Mouse (Mus musculus) Patski (cell line): ENCODE results near the gene Olfr796. TPM values are rescaled to one million over a fixed set of nuclear protein-coding genes. Genes with fewer than 3 reads are reported as not detected.

Experiments used
- ATAC-seq: fragments of 100-300 bp; one replicate; pipeline ENCODE4 v1.8.0; 2021
- CTCF ChIA-PET: fragments of 350-600 bp; sonication (Branson Sonifier 250); formaldehyde crosslinking; loops from one replicate; lab custom pipeline; 2022; ENCODE audit warnings: inconsistent platforms; lab: Charles Lee
- POLR2A ChIA-PET: fragments of 350-600 bp; sonication (Branson Sonifier 250); formaldehyde crosslinking; loops from one replicate; lab custom pipeline; 2022; ENCODE audit warnings: antibody characterized with exemption, inconsistent platforms; lab: Charles Lee
- DNase-seq: peaks from one replicate; pipeline ENCODE4 v3.0.0-alpha.2; 2011; ENCODE audit warnings: low read depth, low spot score
- H3K27me3 ChIP-seq: fragments of 371-371 bp; one replicate; pipeline ENCODE4 v1.5.1; 2021
- CTCF ChIP-seq: fragments of 100-300 bp; IDR thresholded peaks from one replicate; pipeline ENCODE4 v1.5.1; 2021
- in situ Hi-C: fragments of 300-500 bp; cut with MboI; formaldehyde crosslinking; loops from 3 replicates; pipeline ENCODE4 v1.11.1; 2018; ENCODE audit warnings: low pct_unique_long_range_greater_than_20kb, mixed read lengths
- polyA plus RNA-seq: library from polyadenylated mRNA; unstranded; gene quantifications from one replicate; pipeline ENCODE4 v1.2.3, GENCODE M21; 2021

Olfr796 gene
- not detected for polyA plus RNA-seq

DNA sequence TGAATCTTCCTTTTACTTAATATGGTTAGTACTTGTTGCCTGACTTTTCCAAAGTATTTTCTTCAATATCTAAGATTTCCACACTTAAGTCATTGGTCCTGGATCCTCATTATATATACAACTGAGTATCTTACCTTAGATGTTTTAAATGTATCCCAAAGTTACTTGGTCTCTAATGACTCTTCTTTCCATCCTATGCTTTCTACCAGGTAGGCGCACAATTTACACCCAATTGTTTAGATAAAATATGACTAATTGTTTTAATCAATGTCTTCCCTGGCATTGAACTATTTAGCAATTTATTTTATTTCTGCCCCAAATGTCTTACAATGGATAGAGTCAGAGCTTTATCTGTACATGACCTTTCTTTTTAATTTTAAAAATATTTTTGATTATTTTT lies at the start of gene Olfr796:
TSS of gene Olfr796 (minus strand) at position 101 of the 400 bp plus-strand sequence.
- TF ChIP-seq CTCF: no peak
- no peaks in the 10 kb centered on the region for H3K27me3 ChIP-seq
- ATAC-seq (no peak), DNase-seq (no peak)
- in situ Hi-C loops: no loop called here
- CTCF ChIA-PET: interaction anchor here (1.2 kb wide), 1 partner anchor 28 kb away, joined by 3 read pairs; no protein-coding TSS in a partner anchor
- POLR2A ChIA-PET: no interaction called here

DNA sequence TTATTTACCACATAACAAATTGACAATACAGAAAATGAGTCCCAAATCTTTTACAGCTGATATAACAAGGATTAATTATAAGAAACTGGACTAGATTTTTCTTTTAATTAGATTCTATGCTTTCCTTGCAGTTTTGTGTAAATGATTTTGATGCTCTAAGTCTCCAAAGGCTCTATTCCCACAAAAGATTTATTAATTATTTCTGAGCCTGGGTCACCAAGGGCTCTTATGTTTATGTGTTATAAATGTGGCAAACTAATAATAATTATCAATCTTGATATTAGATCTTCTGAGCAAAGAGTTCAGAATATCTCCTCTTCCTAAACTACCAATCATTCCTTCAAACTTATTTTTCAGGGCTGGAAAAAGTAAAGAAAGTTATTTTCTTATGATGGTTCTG lies 45.0 kb upstream of the Olfr796 start, which contains the start of gene Olfr800:
TSS of gene Olfr800 (plus strand) at position 301 of the 400 bp plus-strand sequence.
- POLR2A ChIA-PET: no interaction called here

GRCm38 (mm10) chr10:129651763-129652162 lies 39.4 kb upstream of the Olfr796 start:
- in situ Hi-C loops: no loop called here
- ATAC-seq (no peak), DNase-seq (no peak)
- ChIA-PET CTCF (interaction anchor here (0.8 kb wide), 1 partner anchor 50 kb away, joined by 3 read pairs; no protein-coding TSS in a partner anchor), POLR2A (no interaction called here)
- H3K27me3 ChIP-seq: no peaks in the 10 kb centered on the region
- no peak for TF ChIP-seq CTCF

More for the DNA sequence above, 45.0 kb upstream of the Olfr796 start, which contains the start of gene Olfr800:
- DNase-seq (no peak), ATAC-seq (no peak)
- CTCF ChIA-PET: no interaction called here
- TF ChIP-seq CTCF: no peak
- H3K27me3 ChIP-seq: no peaks in the 10 kb centered on the region
- in situ Hi-C loops: no loop called here

GRCm38 (mm10) chr10:129637184-129637583 lies 24.8 kb upstream of the Olfr796 start, which contains the start of gene Olfr799:
TSS of gene Olfr799 (plus strand) at chr10:129637484.
- ChIA-PET POLR2A (no interaction called here), CTCF (no interaction called here)
- ATAC-seq (no peak), DNase-seq (no peak)
- in situ Hi-C loops: no loop called here
- TF ChIP-seq CTCF: no peak
- no peaks in the 10 kb centered on the region for H3K27me3 ChIP-seq

DNA sequence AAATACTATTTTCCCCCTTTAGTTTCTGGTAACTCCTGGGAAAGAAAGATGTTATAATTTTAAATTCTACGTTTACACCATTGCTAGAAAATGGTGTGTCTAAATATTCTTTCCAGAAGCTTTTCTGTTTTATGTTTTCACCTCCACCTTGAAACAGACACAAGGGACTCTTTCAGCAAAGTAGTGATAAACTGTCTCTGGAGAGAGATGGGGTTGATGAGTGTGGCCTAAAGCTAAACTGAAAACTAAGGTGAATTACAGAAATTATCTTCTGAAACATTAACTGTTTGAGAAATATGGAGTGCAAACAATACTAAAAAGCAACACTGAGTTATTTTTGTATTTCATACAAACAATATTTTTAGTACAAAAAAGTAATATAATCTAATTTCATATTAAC lies 15.5 kb upstream of the Olfr796 start, which contains the start of gene Olfr798:
TSS of gene Olfr798 (minus strand) at position 101 of the 400 bp plus-strand sequence.
- DNase-seq (no peak), ATAC-seq (no peak)
- H3K27me3 ChIP-seq: no peaks in the 10 kb centered on the region
- in situ Hi-C loops: no loop called here
- ChIA-PET POLR2A (no interaction called here), CTCF (no interaction called here)
- no peak for TF ChIP-seq CTCF

DNA sequence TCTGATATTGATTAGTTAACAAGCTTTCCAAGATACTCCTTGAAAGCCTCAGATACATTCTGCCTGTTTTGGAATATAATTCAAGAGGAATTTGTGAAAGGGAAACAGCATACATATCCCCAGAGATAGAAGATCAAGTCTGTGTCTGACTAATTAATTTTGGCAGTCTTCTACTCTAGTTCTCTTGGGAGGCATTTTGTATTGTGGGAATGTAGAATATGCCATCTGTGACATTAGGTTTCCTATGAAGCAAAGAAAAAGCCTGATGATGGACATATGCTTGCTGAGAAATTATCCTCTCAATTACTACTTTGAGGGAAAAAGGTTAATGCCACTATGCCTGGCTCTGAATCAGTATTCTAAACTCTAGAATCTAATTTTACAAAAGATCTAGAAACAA lies 10.9 kb upstream of the Olfr796 start:
- ATAC-seq: no peak
- POLR2A ChIA-PET: no interaction called here
- in situ Hi-C loops: no loop called here
- DNase-seq: no peak
- TF ChIP-seq CTCF: no peak
- CTCF ChIA-PET: interaction anchor here (1.0 kb wide), 1 partner anchor 13 kb away, joined by 3 read pairs; no protein-coding TSS in a partner anchor
- no peaks in the 10 kb centered on the region for H3K27me3 ChIP-seq

DNA sequence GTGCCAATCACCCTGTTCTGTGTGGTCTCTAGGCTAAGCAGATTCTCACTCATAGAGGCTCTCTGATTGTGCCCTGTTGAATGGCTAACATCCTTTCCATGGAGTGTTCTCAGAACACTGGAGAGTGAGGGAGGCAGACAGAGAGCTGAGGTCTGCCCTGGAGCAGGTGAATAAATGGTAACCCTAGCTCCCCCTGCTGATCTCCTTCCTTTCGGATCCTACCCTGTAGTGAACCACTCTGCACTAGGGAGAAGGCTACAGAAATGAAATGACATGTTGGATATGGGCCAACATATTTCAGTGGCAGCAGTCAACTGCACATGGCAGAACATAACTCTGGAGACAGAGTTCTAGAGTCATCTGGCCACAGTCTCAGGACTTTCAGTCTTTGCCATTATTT lies 9.4 kb upstream of the Olfr796 start:
- ChIA-PET CTCF (no interaction called here), POLR2A (no interaction called here)
- in situ Hi-C loops: no loop called here
- no peaks in the 10 kb centered on the region for H3K27me3 ChIP-seq
- ATAC-seq: no peak
- no peak for DNase-seq
- no peak for TF ChIP-seq CTCF

- no peaks in the 10 kb centered on the region for H3K27me3 ChIP-seq
Measured at GRCm38 (mm10) chr10:129577066-129577465, 35.3 kb downstream of the Olfr796 start.

DNA sequence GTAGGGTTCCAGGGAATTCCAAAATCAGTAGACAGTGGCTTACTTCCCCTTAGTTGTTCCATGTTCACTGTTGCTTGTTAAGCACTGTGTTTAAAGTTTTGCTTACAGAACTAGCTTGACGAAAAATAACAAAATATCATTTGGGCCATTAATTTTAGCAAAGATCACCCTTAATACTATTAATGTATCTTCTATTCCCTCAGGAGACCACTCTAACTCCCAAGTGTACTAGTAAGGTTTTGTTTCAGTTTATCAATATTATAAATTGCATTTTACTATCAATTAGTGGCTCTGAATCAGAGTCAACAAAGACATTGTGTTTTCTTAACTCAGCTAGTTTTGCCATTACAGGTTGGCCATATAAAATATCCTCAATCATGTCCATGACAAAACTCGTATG lies 45.0 kb downstream of the Olfr796 start, which contains the start of gene Olfr794:
TSS of gene Olfr794 (plus strand) at position 301 of the 400 bp plus-strand sequence.
- TF ChIP-seq CTCF: no peak
- in situ Hi-C loops: loop anchor here (25.0 kb wide), 1 partner anchor 520 kb away; no protein-coding TSS in a partner anchor
- DNase-seq: no peak
- peaks cover 9% of the 10 kb centered on the region for H3K27me3 ChIP-seq
- ChIA-PET CTCF (no interaction called here), POLR2A (no interaction called here)
- ATAC-seq: no peak

More at GRCm38 (mm10) chr10:129577066-129577465, 35.3 kb downstream of the Olfr796 start:
- no peak for TF ChIP-seq CTCF
- no peak for DNase-seq
- ChIA-PET CTCF (no interaction called here), POLR2A (no interaction called here)
- in situ Hi-C loops: no loop called here
- ATAC-seq: no peak

Other genes starting within 250 kb of the Olfr796 start
- 0.01 TPM for gene Olfr784, start 228.5 kb downstream of the Olfr796 start, polyA plus RNA-seq
- gene Olfr785, start 207.1 kb downstream of the Olfr796 start, polyA plus RNA-seq: not detected
- gene Olfr786, start 185.3 kb downstream of the Olfr796 start, polyA plus RNA-seq: not detected
- gene Olfr787, start 150.7 kb downstream of the Olfr796 start, polyA plus RNA-seq: not detected
- gene Olfr788, start 141.6 kb downstream of the Olfr796 start, polyA plus RNA-seq: not detected
- not detected for gene Olfr789, start 127.8 kb downstream of the Olfr796 start, polyA plus RNA-seq
- not detected for gene Olfr790, start 114.1 kb downstream of the Olfr796 start, polyA plus RNA-seq
- not detected for gene Olfr791, start 90.8 kb downstream of the Olfr796 start, polyA plus RNA-seq
- gene Olfr792, start 73.4 kb downstream of the Olfr796 start, polyA plus RNA-seq: not detected
- not detected for gene Olfr794, start 44.9 kb downstream of the Olfr796 start, polyA plus RNA-seq
- gene Olfr798, start 15.4 kb upstream of the Olfr796 start, polyA plus RNA-seq: not detected
- gene Olfr799, start 24.9 kb upstream of the Olfr796 start, polyA plus RNA-seq: not detected
- not detected for gene Olfr800, start 45.1 kb upstream of the Olfr796 start, polyA plus RNA-seq
- not detected for gene Olfr801, start 61.3 kb upstream of the Olfr796 start, polyA plus RNA-seq
- not detected for gene Olfr802, start 75.6 kb upstream of the Olfr796 start, polyA plus RNA-seq
- not detected for gene Olfr803, start 81.7 kb upstream of the Olfr796 start, polyA plus RNA-seq
- gene Olfr804, start 90.6 kb upstream of the Olfr796 start, polyA plus RNA-seq: not detected
- gene Olfr805, start 116.8 kb upstream of the Olfr796 start, polyA plus RNA-seq: not detected
- not detected for gene Olfr806, start 129.4 kb upstream of the Olfr796 start, polyA plus RNA-seq
- not detected for gene Olfr807, start 145.2 kb upstream of the Olfr796 start, polyA plus RNA-seq
- not detected for gene Olfr808, start 152.9 kb upstream of the Olfr796 start, polyA plus RNA-seq
- gene Olfr809, start 162.1 kb upstream of the Olfr796 start, polyA plus RNA-seq: not detected
- not detected for gene Olfr810, start 182.3 kb upstream of the Olfr796 start, polyA plus RNA-seq
- gene Olfr811, start 191.8 kb upstream of the Olfr796 start, polyA plus RNA-seq: not detected
- not detected for gene Olfr812, start 233.5 kb upstream of the Olfr796 start, polyA plus RNA-seq
- gene Olfr813, start 242.8 kb upstream of the Olfr796 start, polyA plus RNA-seq: not detected